Mouse (Mus musculus) lung, embryonic 14.5 days (tissue): ENCODE results near the gene Gemin8. TPM values are rescaled to one million over a fixed set of nuclear protein-coding genes. Genes with fewer than 3 reads are reported as not detected.

Source experiments
- ATAC-seq: fragments of 200-750 bp; cut with Nextera tagmentation; 2 replicates; pipeline ENCODE4 v1.8.0; 2017; ENCODE audit warnings: mild to moderate bottlenecking, moderate TSS enrichment, moderate library complexity; ENCODE audit not compliant: insufficient read depth
- DNase-seq: peaks from one replicate; pipeline ENCODE4 v3.0.0-alpha.2; 2015
- H3K27ac ChIP-seq: fragments of 300-500 bp; sonication (generic); 2 replicates; pipeline ENCODE4 v1.5.1; 2014; ENCODE audit warnings: low read depth, mild to moderate bottlenecking, moderate library complexity
- H3K27me3 ChIP-seq: fragments of 300-500 bp; sonication (generic); 2 replicates; pipeline ENCODE4 v1.6.1; 2014; ENCODE audit warnings: low read length, control low read depth; ENCODE audit not compliant: insufficient read depth
- H3K36me3 ChIP-seq: fragments of 300-500 bp; sonication (generic); 2 replicates; pipeline ENCODE4 v1.6.1; 2014; ENCODE audit warnings: control low read depth; ENCODE audit not compliant: insufficient read depth
- H3K4me1 ChIP-seq: fragments of 300-500 bp; sonication (generic); 2 replicates; pipeline ENCODE4 v1.6.1; 2014; ENCODE audit warnings: antibody characterized with exemption, control low read depth; ENCODE audit not compliant: insufficient read depth
- H3K4me2 ChIP-seq: fragments of 300-500 bp; sonication (generic); 2 replicates; pipeline ENCODE4 v1.6.1; 2014; ENCODE audit warnings: mild to moderate bottlenecking
- H3K4me3 ChIP-seq: fragments of 300-500 bp; sonication (generic); 2 replicates; pipeline ENCODE4 v1.5.1; 2014; ENCODE audit warnings: low read depth, low read length
- H3K9ac ChIP-seq: fragments of 300-500 bp; sonication (generic); 2 replicates; pipeline ENCODE4 v1.6.1; 2014
- H3K9me3 ChIP-seq: fragments of 300-500 bp; sonication (generic); 2 replicates; pipeline ENCODE4 v1.6.1; 2016; ENCODE audit warnings: low read depth, low read length, control low read depth
- CTCF ChIP-seq: IDR thresholded peaks from 2 replicates; pipeline ENCODE4 v1.5.1; 2016; ENCODE audit warnings: antibody characterized with exemption, low read depth
- WGBS: fragments of 180-500 bp; shearing (Covaris S2); extraction: QIAGEN DNeasy Blood & Tissue Kit; methylation state at CpG from one replicate; pipeline ENCODE4 v1.1.7; 2014; 5-methylcytosine and 5-hydroxymethylcytosine counted together
- polyA plus RNA-seq: library from polyadenylated mRNA; unstranded; fragments of >200 nt; fragmentation: Nextera tagmentation; extraction: Ambion mirVana; gene quantifications from 2 replicates; pipeline ENCODE4 v1.2.1, GENCODE M21; 2014

The Gemin8 gene
- polyA plus RNA-seq, 1 experiment from 2014 or later: 21.6 TPM

GRCm38 (mm10) chrX:166229750-166230149 lies 59.5 kb downstream of the Gemin8 start:
- H3K4me1 ChIP-seq: no peaks in the 10 kb centered on the region
- H3K4me3 ChIP-seq: no peak overlapping the region
- ATAC-seq: no peak
- no peaks in the 10 kb centered on the region for H3K27me3 ChIP-seq
- no peaks in the 10 kb centered on the region for H3K36me3 ChIP-seq
- DNase-seq: no peak
- WGBS: 59% methylated on average over 3 of the region's 3 CpGs
- no peak overlapping the region for H3K4me2 ChIP-seq
- no peaks in the 10 kb centered on the region for H3K9me3 ChIP-seq
- no peak overlapping the region for H3K9ac ChIP-seq
- no peak for TF ChIP-seq CTCF
- H3K27ac ChIP-seq: no peak overlapping the region

DNA sequence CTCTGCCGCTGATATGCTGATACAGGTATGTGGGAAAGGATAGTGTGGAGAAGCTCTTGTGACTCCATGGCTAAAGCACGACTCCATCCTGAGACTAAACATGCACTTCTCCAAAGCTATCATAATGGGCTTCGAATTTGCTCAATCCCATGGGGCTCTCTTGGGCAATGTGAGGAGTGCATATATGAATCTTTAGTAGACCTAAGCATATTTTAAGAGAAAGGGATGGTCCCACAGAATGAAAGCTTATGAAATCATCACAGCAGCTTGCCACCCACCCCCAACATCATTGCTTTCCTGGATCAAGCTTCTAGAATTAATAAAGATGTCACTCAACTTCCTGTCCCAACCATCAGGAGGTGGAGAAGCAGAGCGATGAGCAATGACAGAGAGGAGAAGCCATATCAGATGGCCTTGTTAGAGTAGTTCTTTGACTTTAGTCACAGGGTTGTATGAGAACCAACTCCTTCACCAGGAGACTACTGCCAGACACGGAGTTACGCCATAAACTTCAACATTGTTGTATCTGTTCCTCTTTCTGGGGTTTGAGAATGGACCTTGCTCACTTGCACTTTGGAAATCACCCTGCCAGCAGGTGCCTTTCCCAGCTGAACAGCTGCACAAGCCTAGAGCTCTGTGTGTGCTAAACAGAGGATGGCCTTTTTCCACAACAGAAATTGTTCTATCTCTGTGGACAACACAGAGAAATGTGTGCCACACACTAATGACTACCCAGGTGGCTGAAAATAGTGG lies 60.4 kb downstream of the Gemin8 start:
- no peak overlapping the region for H3K27ac ChIP-seq
- H3K36me3 ChIP-seq: no peaks in the 10 kb centered on the region
- no peak overlapping the region for H3K4me2 ChIP-seq
- TF ChIP-seq CTCF: no peak
- no peak overlapping the region for H3K4me3 ChIP-seq
- no peaks in the 10 kb centered on the region for H3K27me3 ChIP-seq
- H3K9ac ChIP-seq: no peak overlapping the region
- no peak for DNase-seq
- 92% methylated on average over 6 of the region's 6 CpGs for WGBS
- no peak for ATAC-seq
- H3K4me1 ChIP-seq: no peaks in the 10 kb centered on the region
- no peaks in the 10 kb centered on the region for H3K9me3 ChIP-seq

- Histone ChIP-seq H3K9ac (no peak overlapping the region), H3K4me2 (no peak overlapping the region), H3K4me3 (no peak overlapping the region), H3K4me1 (no peaks in the 10 kb centered on the region), H3K27me3 (no peaks in the 10 kb centered on the region), H3K9me3 (no peaks in the 10 kb centered on the region), H3K36me3 (no peaks in the 10 kb centered on the region), H3K27ac (no peak overlapping the region)
- TF ChIP-seq CTCF: no peak
- WGBS: 38% methylated on average over 2 of the region's 2 CpGs
- no peak for ATAC-seq
- no peak for DNase-seq
These were observed 65.9 kb downstream of the Gemin8 start for GRCm38 (mm10) chrX:166236131-166236530.

GRCm38 (mm10) chrX:166238831-166239460 lies 68.7 kb downstream of the Gemin8 start, which contains the start of gene Gpm6b:
Gene Gpm6b, plus strand, starts transcription at chrX:166238911.
- Histone ChIP-seq H3K4me2 (peak within 1 kb of the TSS; percentile 72), H3K4me1 (no peaks in the 10 kb centered on the region), H3K27ac (no peak within 1 kb of the TSS), H3K36me3 (no peaks in the 10 kb centered on the region), H3K27me3 (no peaks in the 10 kb centered on the region), H3K4me3 (peak within 1 kb of the TSS; percentile 55), H3K9ac (peak within 1 kb of the TSS; percentile 61), H3K9me3 (no peaks in the 10 kb centered on the region)
- DNase-seq: peak; percentile 73
- ATAC-seq: peak; percentile 97
- TF ChIP-seq CTCF: no peak
- 15% methylated on average over 57 of the region's 63 CpGs for WGBS

DNA sequence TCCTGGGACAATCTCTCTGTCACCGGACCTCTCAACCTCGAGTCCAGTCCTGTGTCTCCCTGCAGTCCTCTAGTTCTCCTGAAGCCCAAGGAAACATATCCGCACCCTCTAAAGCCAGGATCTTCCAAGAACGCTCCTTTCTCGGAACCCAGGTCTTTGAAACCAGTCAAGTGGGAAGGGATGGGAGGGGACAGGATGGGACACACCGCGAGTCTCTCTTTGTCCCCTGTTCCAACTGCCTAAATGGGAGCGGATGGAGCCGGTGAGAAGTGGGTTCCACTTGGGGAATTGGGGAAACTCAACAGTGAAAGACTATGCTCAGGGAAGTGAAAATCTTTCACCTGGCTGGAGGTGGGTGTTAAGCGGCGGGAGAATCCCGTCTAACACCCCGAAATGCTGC lies 69.3 kb downstream of the Gemin8 start:
- H3K36me3 ChIP-seq: no peaks in the 10 kb centered on the region

More for the DNA sequence above, 69.3 kb downstream of the Gemin8 start:
- Histone ChIP-seq H3K27ac (no peak overlapping the region), H3K4me2 (peak overlapping the region; percentile 72), H3K4me3 (peak overlapping the region; percentile 55), H3K27me3 (no peaks in the 10 kb centered on the region), H3K9ac (peak overlapping the region; percentile 61), H3K9me3 (no peaks in the 10 kb centered on the region), H3K4me1 (no peaks in the 10 kb centered on the region)
- ATAC-seq: no peak
- TF ChIP-seq CTCF: no peak
- 6% methylated on average over 13 of the region's 13 CpGs for WGBS
- no peak for DNase-seq

Other genes starting within 250 kb of the Gemin8 start
- 41.9 and 42.0 TPM in 2 replicates for gene Gpm6b, start 68.5 kb downstream of the Gemin8 start, polyA plus RNA-seq